Mouse (Mus musculus): ENCODE data around the gene Rps18.

DNA sequence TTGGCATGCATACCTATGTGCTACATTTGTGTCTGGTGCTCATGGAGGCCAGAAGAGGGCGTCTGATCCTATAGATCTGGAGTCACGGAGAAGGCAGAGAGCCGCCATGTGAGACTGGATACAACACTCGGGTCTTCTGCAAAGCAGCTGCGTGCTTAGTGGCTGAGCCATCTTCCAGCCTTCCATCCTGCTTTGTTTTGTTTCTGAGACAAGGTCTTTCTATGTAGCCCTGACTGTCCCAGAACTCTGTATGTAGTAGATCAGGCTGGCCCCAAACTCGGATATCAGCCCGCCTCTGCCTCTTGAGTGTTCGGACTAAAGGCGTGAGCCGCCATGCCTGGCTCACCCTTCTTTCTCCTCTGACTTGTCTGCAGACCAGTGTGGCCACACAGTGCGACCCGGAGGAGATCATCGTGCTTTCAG lies 40.8 kb downstream of the Rps18 start:
- TF ChIP-seq POLR2A (IDR thresholded peaks at IDR 0.05; ENCODE audit: extremely low read depth, insufficient read depth, low read length) (no peak), CTCF (IDR thresholded peaks at IDR 0.05; ENCODE audit: extremely low read depth, insufficient read depth, low read length) (no peak)
